Mouse (Mus musculus): ENCODE measurements at regions not wholly inside any gene's neighbourhood (a gene's known extent, or its start where the extent isn't known, plus 50 kb on each side); places are given as distances from the start of the nearest gene placed in this dataset.

DNA sequence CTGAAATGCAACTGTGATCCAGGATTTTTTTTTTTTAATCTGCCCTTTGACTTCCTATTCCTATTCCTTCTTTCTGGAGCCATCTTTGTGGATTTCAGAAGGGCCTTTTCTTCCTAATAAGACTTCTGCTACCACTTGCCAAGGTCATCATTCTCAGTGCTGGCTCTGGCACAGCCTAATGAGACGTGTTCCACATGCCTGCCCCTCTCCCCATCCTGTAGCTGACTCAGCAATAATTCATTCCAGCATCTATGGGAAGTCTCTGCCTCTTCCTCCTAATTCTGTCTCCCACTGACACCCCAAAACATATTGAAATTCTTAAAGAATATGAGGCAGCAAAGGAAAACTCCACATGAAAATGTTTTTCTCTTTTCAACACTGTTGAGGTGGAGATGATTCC lies 91.7 kb upstream of the Cep162 start:
- TF ChIP-seq CTCF (IDR thresholded peaks at IDR 0.05; ENCODE audit: low read depth) (no peak), EP300 (IDR thresholded peaks at IDR 0.05; ENCODE audit: low read depth) (no peak)

Measured in liver, embryonic 14.5 days (tissue).